Mouse (Mus musculus): ENCODE results near the gene Inpp5b. TPM values are rescaled to one million over a fixed set of nuclear protein-coding genes. Genes with fewer than 3 reads are reported as not detected.
"Not testable (repeated sequence)": the region's sequence is repeated elsewhere in the genome, so short reads cannot be mapped to it uniquely, and the experiment has no call there.

Inpp5b gene
- 100 to 1,000 TPM in 2 of 3 experiments, 10 to 100 TPM in 1; 93.6 to 120 (median 110) TPM for polyA plus RNA-seq (2017; shearing (Covaris generic))

- ATAC-seq = peak; percentile 52
These were observed at the start of gene Inpp5b for GRCm38 (mm10) chr4:124741376-124742343. TSS of gene Inpp5b (plus strand) at chr4:124741850.

DNA sequence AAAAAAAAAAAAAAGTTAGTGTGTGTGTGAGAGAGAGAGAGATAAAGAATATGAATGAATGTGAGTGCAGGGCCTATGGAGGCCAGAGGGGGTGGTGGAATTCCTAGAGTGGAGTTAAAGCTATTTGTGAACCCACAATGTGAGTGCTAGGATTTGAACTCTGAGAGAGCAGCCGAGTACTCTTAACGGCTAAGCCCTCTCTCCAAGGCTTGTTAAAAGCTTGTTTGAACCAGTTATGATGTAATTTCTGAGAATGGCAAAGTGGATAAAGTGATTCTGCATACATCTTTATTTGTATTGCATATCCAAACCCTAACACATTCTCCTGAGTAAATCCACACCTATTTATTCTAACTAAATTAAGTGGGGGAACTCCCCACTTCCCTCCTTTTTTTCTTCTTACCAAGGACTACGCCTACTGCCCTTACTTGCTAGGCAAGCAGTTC is 49.2 kb upstream of the Inpp5b start:
- ATAC-seq = no peak

DNA sequence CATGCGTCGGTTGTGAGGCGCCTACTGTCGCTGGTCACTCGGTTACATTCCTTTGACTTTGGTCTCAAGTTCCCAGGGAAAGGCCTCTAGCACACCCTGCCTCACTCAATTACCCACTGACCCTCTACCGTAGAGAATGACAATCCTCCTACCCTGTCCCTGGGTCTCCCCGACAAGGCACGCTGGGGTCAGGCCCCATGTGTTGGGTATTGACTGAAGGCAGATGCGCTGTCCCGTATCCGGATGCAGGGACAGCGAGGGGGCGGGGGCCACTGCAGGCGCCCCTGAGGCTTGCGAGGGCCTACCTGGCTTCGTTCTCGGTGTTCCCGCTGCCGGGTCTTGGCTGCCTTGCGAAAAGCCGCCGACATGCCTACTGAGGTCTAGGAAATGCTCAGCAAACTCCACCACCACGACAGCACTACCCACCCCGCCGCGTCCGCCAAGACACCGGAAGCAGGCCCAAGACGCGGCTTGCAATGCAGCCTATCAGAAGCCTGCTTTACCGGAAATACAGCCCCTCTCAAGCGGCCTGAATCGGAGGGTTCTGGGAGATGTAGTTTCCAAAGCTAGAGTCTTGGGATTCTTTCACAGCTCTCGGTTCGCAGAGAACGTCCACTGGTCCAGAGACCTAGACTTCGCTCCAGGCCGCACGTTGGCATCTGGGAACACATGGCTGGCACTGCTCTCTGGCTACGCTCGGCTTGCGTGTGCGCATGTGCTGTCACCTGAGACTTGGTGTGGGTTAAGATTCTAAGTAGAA is 48.3 kb upstream of the Inpp5b start, which contains the start of gene Utp11:
Gene Utp11 (minus strand): TSS at position 466 of the 760 bp plus-strand sequence.
- ATAC-seq = peak; percentile 97

- no peak for ATAC-seq
These were observed 47.1 kb upstream of the Inpp5b start for GRCm38 (mm10) chr4:124694572-124694971.

DNA sequence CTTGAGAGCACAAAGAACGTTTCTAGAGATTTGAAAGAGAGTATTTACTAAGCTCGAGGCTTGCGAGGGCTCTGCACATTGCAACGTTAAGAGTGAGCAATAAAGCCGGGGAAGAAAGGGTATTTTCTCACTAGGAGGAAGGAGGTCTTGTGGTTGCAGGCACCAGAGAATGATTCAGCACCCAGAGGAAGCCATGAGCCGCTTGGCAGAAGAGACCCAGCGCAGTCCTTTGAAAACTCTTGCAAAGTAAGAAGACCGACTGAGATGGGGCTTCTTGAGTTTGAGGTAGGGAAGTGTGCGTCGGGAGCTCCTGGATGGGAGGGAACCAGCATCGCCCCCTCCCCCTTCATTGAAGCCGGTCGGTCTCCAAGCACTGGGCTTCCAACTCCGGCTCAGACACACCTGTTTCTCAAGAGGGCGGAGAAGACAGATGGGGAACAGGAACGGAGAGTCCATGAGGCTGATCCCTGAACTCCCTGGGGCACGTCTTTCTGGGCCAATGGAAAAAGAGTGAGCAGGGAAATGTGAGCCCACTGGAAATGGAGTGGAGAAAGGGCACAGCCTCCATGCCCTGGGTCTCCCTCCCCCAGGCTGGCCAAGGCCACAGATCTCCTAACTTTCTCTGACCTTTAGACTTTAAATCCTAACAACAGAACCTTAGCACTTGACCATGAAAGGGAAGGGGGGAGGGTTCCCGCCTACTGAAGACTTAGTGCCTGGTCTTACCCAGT is 45.7 kb upstream of the Inpp5b start:
- no peak for ATAC-seq

DNA sequence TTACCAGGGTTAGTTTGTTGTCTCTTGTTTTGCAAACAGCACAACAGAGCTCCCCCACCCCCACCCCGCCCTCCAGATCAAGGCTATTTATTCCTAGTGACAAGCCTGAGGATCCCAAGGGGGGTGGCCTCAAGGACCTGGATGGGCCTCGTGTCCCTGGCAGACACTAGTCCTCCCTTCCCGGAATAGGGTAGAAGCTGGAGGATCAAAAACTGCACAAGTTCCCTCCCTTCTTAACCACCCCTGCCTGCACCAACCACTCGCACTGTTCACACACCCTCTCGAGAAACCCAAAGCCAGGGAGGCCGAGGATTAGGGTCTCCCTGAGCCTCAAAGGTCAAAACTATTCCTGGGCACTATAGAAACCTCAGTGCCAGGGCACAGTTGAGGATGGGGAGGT is 41.9 kb upstream of the Inpp5b start:
- no peak for ATAC-seq

DNA sequence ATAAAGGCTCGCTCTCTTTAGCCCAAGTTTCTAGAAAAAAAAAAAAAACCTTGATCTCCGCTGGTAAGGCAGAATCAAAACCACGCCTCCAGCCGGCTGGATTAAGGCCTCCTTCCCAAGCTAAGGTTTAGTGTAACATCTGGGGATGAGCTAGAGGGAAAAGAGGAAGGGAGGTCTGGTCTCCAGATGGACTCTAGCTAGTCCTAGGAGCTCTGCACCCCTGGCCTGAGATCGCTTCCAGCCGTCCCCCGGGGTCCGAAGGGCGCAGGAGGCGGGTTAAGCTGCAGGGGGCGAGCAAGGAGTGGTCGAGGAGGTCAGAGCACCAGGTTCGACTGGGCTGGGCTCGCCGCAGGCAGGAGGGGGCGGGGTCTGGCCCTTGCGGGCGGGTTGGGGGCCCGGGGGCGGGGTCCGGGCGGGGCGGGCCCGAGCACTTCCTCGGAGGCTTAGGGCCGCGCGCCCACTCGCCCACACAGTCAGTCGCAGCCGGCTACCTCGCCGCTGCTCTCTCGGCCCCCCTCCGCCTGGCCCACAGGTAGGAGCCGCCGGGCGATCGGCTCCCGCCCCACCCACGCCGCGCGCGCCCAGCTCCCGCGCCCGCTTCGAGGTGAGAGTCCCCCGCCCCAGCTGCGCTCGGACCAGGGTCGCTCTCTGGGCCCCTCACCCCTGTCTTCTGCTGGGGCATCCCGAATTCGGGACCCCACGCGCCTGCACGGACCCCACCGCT is 41.2 kb upstream of the Inpp5b start, which contains the start of gene Fhl3:
Gene Fhl3 (plus strand): TSS at position 454 of the 724 bp plus-strand sequence.
- peak; percentile 49 for ATAC-seq

GRCm38 (mm10) chr4:124701052-124701845 is 40.4 kb upstream of the Inpp5b start:
- ATAC-seq = peak; percentile 25

GRCm38 (mm10) chr4:124701916-124702315 is 39.7 kb upstream of the Inpp5b start:
- ATAC-seq = no peak

GRCm38 (mm10) chr4:124703406-124703805 is 38.2 kb upstream of the Inpp5b start:
- ATAC-seq = peak; percentile 29

- ATAC-seq = peak; percentile 42
These were observed 37.5 kb upstream of the Inpp5b start for GRCm38 (mm10) chr4:124703881-124704796.

- no peak for ATAC-seq
These were observed 36.7 kb upstream of the Inpp5b start for GRCm38 (mm10) chr4:124704797-124705474.

GRCm38 (mm10) chr4:124705661-124706269 is 35.9 kb upstream of the Inpp5b start:
- no peak for ATAC-seq

GRCm38 (mm10) chr4:124707381-124708199 is 34.1 kb upstream of the Inpp5b start:
- not testable (repeated sequence) for ATAC-seq

DNA sequence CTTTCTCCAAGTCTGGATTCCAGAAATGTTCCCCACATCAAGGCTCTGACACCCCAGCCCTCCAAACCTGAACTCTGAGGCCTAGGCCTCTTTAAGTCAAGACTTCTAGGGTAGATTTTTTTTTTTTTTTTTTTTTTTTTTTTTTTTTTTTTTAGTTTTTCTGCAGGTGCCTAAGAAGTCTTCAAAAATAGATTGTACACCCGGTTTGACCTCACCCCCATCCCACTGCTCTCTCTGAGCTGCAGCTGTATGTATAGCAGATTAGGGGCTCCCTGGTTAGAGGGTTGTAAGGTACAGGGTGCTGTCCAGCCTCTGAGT is 33.5 kb upstream of the Inpp5b start:
- not testable (repeated sequence) for ATAC-seq

- peak; percentile 60 for ATAC-seq
These were observed 32.9 kb upstream of the Inpp5b start for GRCm38 (mm10) chr4:124708518-124709477.

Data from inflammation-experienced regulatory T-cells, adult 6 months (primary cell).